Mouse (Mus musculus) E14TG2a.4 (cell line): Measurements from ENCODE around the gene Tifa.

Experiments used
- CTCF ChIP-seq: conservative IDR thresholded peaks from 2 replicates; pipeline ENCODE4 v1.5.1; 2014; ENCODE audit warnings: low read length
- NANOG ChIP-seq: IDR thresholded peaks from 2 replicates; pipeline ENCODE4 v1.6.1; 2014; ENCODE audit warnings: borderline replicate concordance, low read length, mixed read lengths
- POU5F1 ChIP-seq: IDR thresholded peaks from 2 replicates; pipeline ENCODE4 v1.6.1; 2014; ENCODE audit warnings: low read length, borderline replicate concordance

- TF ChIP-seq CTCF (no peak), POU5F1 (no peak), NANOG (no peak)
Observed at GRCm38 (mm10) chr3:127835594-127835993, 46.0 kb downstream of the Tifa start.
